Mouse (Mus musculus): ENCODE results near the gene Ifna16.

DNA sequence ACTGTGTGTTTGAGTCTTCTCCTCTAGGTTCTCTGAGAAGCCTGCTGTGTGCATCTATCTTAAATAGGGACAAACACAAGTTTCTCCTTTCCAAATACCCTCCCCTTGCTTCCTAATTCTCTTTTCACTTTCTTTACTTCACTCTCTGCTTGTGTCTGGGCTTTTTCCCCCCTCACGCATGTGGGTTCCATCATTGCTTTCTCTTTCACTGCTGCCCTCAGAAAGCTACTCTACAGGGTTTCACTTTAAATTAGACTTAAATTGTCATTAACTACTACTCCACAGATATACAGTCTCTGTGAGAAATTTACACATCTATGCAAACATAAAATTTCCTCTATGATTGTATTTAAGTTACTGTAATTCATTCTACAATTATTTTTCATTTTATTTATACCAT lies 7.1 kb upstream of the Ifna16 start, which contains the start of gene Ifna2:
- TF ChIP-seq POLR2A (IDR thresholded peaks at IDR 0.05; ENCODE audit: extremely low read depth, insufficient read depth, low read length) (no peak), CTCF (IDR thresholded peaks at IDR 0.05; ENCODE audit: extremely low read depth, insufficient read depth, low read length) (no peak)
